ENCODE assay signal across 8 mouse cellular contexts in the genomic region with DNA sequence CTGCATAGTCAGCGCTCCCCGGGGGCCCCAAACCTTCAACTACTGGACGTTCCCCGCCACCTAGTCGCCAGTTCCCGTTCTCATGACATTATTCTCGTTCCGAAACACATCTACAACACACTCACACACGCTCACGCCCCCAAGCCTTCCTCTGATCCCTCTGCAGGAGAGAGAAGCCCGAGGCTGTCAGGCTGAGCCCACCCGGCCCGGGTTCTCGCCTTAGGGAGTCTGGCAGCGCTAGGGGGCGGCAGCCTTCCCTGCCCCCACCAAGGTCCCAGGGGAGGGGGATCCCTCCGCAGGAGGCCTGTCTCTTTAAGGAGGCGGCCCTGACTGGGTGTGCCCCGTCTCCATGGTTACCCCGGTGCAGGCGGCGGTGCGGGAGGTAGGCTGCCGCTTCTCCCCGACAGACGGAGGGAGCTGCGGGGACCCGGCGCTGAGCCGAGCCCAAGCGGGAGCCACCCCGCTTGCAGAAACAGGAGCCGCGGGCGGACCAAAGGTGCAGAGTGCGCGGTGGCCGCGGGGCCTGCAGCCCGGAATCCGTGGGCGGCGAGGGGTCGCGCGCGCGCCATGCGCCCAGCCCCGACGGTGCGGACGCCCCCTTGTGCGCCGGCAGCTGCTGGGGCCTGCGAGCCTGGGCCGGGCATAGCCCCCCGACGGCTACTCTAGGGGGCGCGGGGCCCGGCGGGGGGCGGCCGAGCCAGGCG. TPM values are rescaled to one million over a fixed set of nuclear protein-coding genes. Genes with fewer than 3 reads are reported as not detected.
DNase-seq lines count a peak whose midpoint lies in the region; ATAC-seq and TF ChIP-seq lines count a peak whose summit lies in the region.

A gene (plus strand): TSS at position 654 of the 704 bp plus-strand sequence.

- peak within 1 kb of the TSS; percentile 52 for H3K9ac ChIP-seq in hindbrain, embryonic 12.5 days
- H3K9ac ChIP-seq in lung, postnatal 0 days (replicated peaks; ENCODE audit: low read depth) = no peak within 1 kb of the TSS

- peaks cover 100% of the 10 kb centered on the region for H3K27me3 ChIP-seq in forebrain, embryonic 10.5 days (ENCODE audit: poor library complexity, severe bottlenecking)
- peaks cover 99% of the 10 kb centered on the region for H3K27me3 ChIP-seq in hindbrain, embryonic 12.5 days
- peaks cover 55% of the 10 kb centered on the region for H3K27me3 ChIP-seq in lung, postnatal 0 days (replicated peaks; ENCODE audit: insufficient read depth, low read length)

- peaks cover 65% of the 10 kb centered on the region for H3K4me1 ChIP-seq in forebrain, embryonic 10.5 days
- H3K4me1 ChIP-seq in hindbrain, embryonic 12.5 days = peaks cover 39% of the 10 kb centered on the region
- peaks cover 8% of the 10 kb centered on the region; the same call in 1 of the 2 replicates for H3K4me1 ChIP-seq in lung, postnatal 0 days (ENCODE audit: insufficient read depth, low read depth, low read length)

- TF ChIP-seq EP300 in lung, postnatal 0 days (IDR thresholded peaks at IDR 0.05) = no peak

- DNase-seq in ES-CJ7 (ENCODE audit: low read depth, low spot score) (peak; percentile 70), adipocyte (ENCODE audit: low spot score) (no peak)
- DNase-seq in adrenal gland, postnatal 36 days = peak; percentile 73 to 83
- DNase-seq in forebrain, embryonic 10.5 days (ENCODE audit: extremely low spot score, low spot score) = no peak
- peak; percentile 65 for DNase-seq in layer of hippocampus, postnatal 25 days (ENCODE audit: extremely low spot score in 1 of 2, low spot score in 1 of 2)
- peak; percentile 65 for DNase-seq in lung, postnatal 0 days (ENCODE audit: low spot score)
- DNase-seq in right cerebral cortex, adult 2 months (ENCODE audit: low spot score in 2 of 2) = peak; percentile 76 to 80

- peak within 1 kb of the TSS; percentile 60 for H3K4me2 ChIP-seq in hindbrain, embryonic 12.5 days (replicated peaks)
- H3K4me2 ChIP-seq in lung, postnatal 0 days (replicated peaks; ENCODE audit: low read depth, low read length) = peak within 1 kb of the TSS; percentile 83

- TF ChIP-seq CTCF in lung, postnatal 0 days (IDR thresholded peaks at IDR 0.05) = no peak

- 1% methylated on average over 66 of the region's 66 CpGs for WGBS in forebrain, embryonic 10.5 days
- WGBS in hindbrain, embryonic 12.5 days = under 1% methylated on average over 46 of the region's 66 CpGs
- 2% methylated on average over 43 of the region's 66 CpGs for WGBS in lung, postnatal 0 days

- peak within 1 kb of the TSS; percentile 50 for H3K4me3 ChIP-seq in forebrain, embryonic 10.5 days
- peak within 1 kb of the TSS; percentile 39 for H3K4me3 ChIP-seq in hindbrain, embryonic 12.5 days
- H3K4me3 ChIP-seq in lung, postnatal 0 days (ENCODE audit: low read depth, low read length) = peak within 1 kb of the TSS; percentile 45

- ATAC-seq in hindbrain, embryonic 12.5 days (ENCODE audit: low FRiP score) = 0 out of 2 replicates have a peak, but pooled peaks have one; percentile 35
- peak; percentile 65 for ATAC-seq in lung, postnatal 0 days

- no peaks in the 10 kb centered on the region for H3K9me3 ChIP-seq in forebrain, embryonic 10.5 days
- no peaks in the 10 kb centered on the region for H3K9me3 ChIP-seq in hindbrain, embryonic 12.5 days (replicated peaks)
- H3K9me3 ChIP-seq in lung, postnatal 0 days (ENCODE audit: low read length) = no peaks in the 10 kb centered on the region

- H3K36me3 ChIP-seq in forebrain, embryonic 10.5 days (replicated peaks) = no peaks in the 10 kb centered on the region
- no peaks in the 10 kb centered on the region for H3K36me3 ChIP-seq in hindbrain, embryonic 12.5 days
- H3K36me3 ChIP-seq in lung, postnatal 0 days (ENCODE audit: insufficient read depth, low read length) = no peaks in the 10 kb centered on the region

- H3K27ac ChIP-seq in forebrain, embryonic 10.5 days = peak within 1 kb of the TSS; percentile 46; the same call in 1 of the 2 replicates
- H3K27ac ChIP-seq in hindbrain, embryonic 12.5 days = no peak within 1 kb of the TSS
- no peak within 1 kb of the TSS for H3K27ac ChIP-seq in lung, postnatal 0 days (ENCODE audit: low read length)

RNA-seq across cellular contexts. Expression of the gene that starts here (rescaled TPM):
- 1 to 10 TPM in 1 of 2 experiments, under 1 TPM in 1; 0.40 to 1.2 TPM for total RNA-seq in adrenal gland, postnatal 36 days (2021)
- polyA plus RNA-seq in forebrain, embryonic 10.5 days (2016; fragmentation: Nextera tagmentation; extraction: Ambion mirVana) = 0.17 TPM in 1 of 2 replicates, not detected in the other
- polyA plus RNA-seq in hindbrain, embryonic 12.5 days (2016; fragmentation: Nextera tagmentation; extraction: Ambion mirVana) = 0.40 TPM in 1 of 2 replicates, not detected in the other
- 10 to 100 TPM; 81.0 to 84.7 TPM for total RNA-seq in layer of hippocampus, postnatal 25 days (2021)
- polyA plus RNA-seq in lung, postnatal 0 days (2015; fragmentation: Nextera tagmentation; extraction: Ambion mirVana) = 0.21 and 0.63 TPM in 2 replicates

Comparison
In these comparisons a context has a peak if more than half of its experiments do, and no peak if none do; other contexts are left out.
1. RNA of the gene that starts here (total RNA-seq): 81.0 to 84.7 TPM in layer of hippocampus, postnatal 25 days; 0.40 to 1.2 TPM in adrenal gland, postnatal 36 days; every median in the first group is over 10 times any median in the second.
2. Peak in ATAC-seq, H3K4me3 ChIP-seq, H3K9ac ChIP-seq and H3K4me2 ChIP-seq in hindbrain, embryonic 12.5 days; RNA of the gene not detected or under 1 TPM.
3. Peak in DNase-seq, ATAC-seq, H3K4me3 ChIP-seq and H3K4me2 ChIP-seq in lung, postnatal 0 days; RNA of the gene not detected or under 1 TPM.
4. DNase-seq: peak in ES-CJ7 (single experiment), adrenal gland, postnatal 36 days (2 of 2), layer of hippocampus, postnatal 25 days (2 of 2) and right cerebral cortex, adult 2 months (2 of 2); none in forebrain, embryonic 10.5 days (single experiment) and adipocyte (single experiment).
5. Peak in every context shown above with its lines, with median percentiles within 50 percentile points of each other: H3K4me3 ChIP-seq.